Mouse (Mus musculus): ENCODE measurements around the gene Clrn3. TPM values are rescaled to one million over a fixed set of nuclear protein-coding genes. Genes with fewer than 3 reads are reported as not detected.

Clrn3 gene
- polyA plus RNA-seq, 1 experiment from 2014 or later = 0.33 TPM

GRCm38 (mm10) chr7:135543033-135543432 is 14.6 kb upstream of the Clrn3 start:
- Histone ChIP-seq H3K27me3 (ENCODE audit: control insufficient read depth, insufficient read depth, low read length) (peaks cover 5% of the 10 kb centered on the region; the same call in 1 of the 2 replicates), H3K36me3 (ENCODE audit: control insufficient read depth, insufficient read depth, low read length) (no peaks in the 10 kb centered on the region), H3K9ac (replicated peaks; ENCODE audit: low read depth, low read length) (no peak overlapping the region), H3K27ac (ENCODE audit: low read length) (no peak overlapping the region), H3K4me3 (ENCODE audit: low read depth, low read length) (no peak overlapping the region), H3K4me2 (replicated peaks; ENCODE audit: low read depth, low read length) (no peak overlapping the region), H3K4me1 (ENCODE audit: control insufficient read depth, insufficient read depth, low read length) (0 out of 2 replicates have a peak, but pooled peaks cover 2% of the 10 kb centered on the region), H3K9me3 (ENCODE audit: control insufficient read depth, low read depth, low read length) (no peaks in the 10 kb centered on the region)
- WGBS = 75% methylated on average over 2 of the region's 3 CpGs
- ATAC-seq (ENCODE audit: insufficient number of reproducible peaks, insufficient read depth, low FRiP score, low read depth) = no peak

DNA sequence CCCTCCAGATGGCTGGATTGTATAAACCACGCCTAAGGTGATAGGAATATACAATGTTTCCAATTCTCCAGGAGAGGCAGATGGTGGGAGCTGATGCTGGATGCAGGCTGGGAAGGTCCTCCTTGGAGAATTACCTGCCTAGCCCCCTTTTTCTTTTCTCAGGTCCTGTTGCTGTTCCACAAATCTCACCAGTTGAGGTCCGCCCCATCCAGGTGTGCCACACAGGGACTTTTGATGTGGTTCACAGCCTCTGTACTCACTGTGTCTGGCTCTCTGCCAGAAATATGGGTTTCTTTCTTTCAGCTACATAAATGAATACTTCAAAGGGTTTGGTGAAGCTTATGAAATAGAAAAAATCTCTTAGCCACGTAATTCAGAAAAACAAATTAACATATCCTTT is 13.8 kb upstream of the Clrn3 start:
- Histone ChIP-seq H3K27me3 (ENCODE audit: control insufficient read depth, insufficient read depth, low read length) (peaks cover 5% of the 10 kb centered on the region; the same call in 1 of the 2 replicates), H3K4me2 (replicated peaks; ENCODE audit: low read depth, low read length) (no peak overlapping the region), H3K9ac (replicated peaks; ENCODE audit: low read depth, low read length) (no peak overlapping the region), H3K36me3 (ENCODE audit: control insufficient read depth, insufficient read depth, low read length) (no peaks in the 10 kb centered on the region), H3K27ac (ENCODE audit: low read length) (no peak overlapping the region), H3K4me3 (ENCODE audit: low read depth, low read length) (no peak overlapping the region), H3K9me3 (ENCODE audit: control insufficient read depth, low read depth, low read length) (no peaks in the 10 kb centered on the region), H3K4me1 (ENCODE audit: control insufficient read depth, insufficient read depth, low read length) (0 out of 2 replicates have a peak, but pooled peaks cover 2% of the 10 kb centered on the region)
- 73% methylated on average over 3 of the region's 3 CpGs for WGBS
- no peak for ATAC-seq (ENCODE audit: insufficient number of reproducible peaks, insufficient read depth, low FRiP score, low read depth)

DNA sequence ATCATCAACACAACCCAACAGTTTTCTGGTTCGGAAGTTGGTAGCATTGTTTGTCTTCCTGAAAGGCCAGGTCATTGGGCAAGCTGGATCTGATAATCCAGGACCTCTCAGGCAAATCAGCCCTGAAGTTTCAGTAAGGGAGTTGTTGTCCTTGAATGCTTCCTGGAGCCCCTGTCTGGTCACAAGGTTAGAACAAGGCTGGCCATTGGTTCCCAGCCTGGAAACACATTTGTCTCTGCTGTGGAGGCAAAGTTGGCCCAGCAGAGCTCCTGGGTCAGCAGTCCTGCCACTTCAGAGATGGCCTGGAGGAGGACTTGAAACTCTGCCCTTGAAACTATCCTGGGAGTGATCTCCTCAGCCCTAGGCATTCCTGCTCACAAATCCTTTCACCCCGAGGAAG is 11.0 kb upstream of the Clrn3 start:
- Histone ChIP-seq H3K4me2 (replicated peaks; ENCODE audit: low read depth, low read length) (no peak overlapping the region), H3K4me3 (ENCODE audit: low read depth, low read length) (no peak overlapping the region), H3K36me3 (ENCODE audit: control insufficient read depth, insufficient read depth, low read length) (no peaks in the 10 kb centered on the region), H3K4me1 (ENCODE audit: control insufficient read depth, insufficient read depth, low read length) (no peaks in the 10 kb centered on the region), H3K9me3 (ENCODE audit: control insufficient read depth, low read depth, low read length) (no peaks in the 10 kb centered on the region), H3K27ac (ENCODE audit: low read length) (no peak overlapping the region), H3K27me3 (ENCODE audit: control insufficient read depth, insufficient read depth, low read length) (peaks cover 5% of the 10 kb centered on the region; the same call in 1 of the 2 replicates), H3K9ac (replicated peaks; ENCODE audit: low read depth, low read length) (no peak overlapping the region)
- WGBS = 73% methylated on average over 2 of the region's 2 CpGs
- ATAC-seq (ENCODE audit: insufficient number of reproducible peaks, insufficient read depth, low FRiP score, low read depth) = no peak

- no peaks in the 10 kb centered on the region for H3K9me3 ChIP-seq (ENCODE audit: control insufficient read depth, low read depth, low read length)
- H3K4me1 ChIP-seq (ENCODE audit: control insufficient read depth, insufficient read depth, low read length) = no peaks in the 10 kb centered on the region
- 1% methylated on average over 71 of the region's 71 CpGs for WGBS
- no peak overlapping the region for H3K27ac ChIP-seq (ENCODE audit: low read length)
- ATAC-seq (ENCODE audit: insufficient number of reproducible peaks, insufficient read depth, low FRiP score, low read depth) = peak; percentile 44
- H3K27me3 ChIP-seq (ENCODE audit: control insufficient read depth, insufficient read depth, low read length) = peaks cover 5% of the 10 kb centered on the region; the same call in 1 of the 2 replicates
- no peaks in the 10 kb centered on the region for H3K36me3 ChIP-seq (ENCODE audit: control insufficient read depth, insufficient read depth, low read length)
- H3K4me2 ChIP-seq (replicated peaks; ENCODE audit: low read depth, low read length) = peak overlapping the region; percentile 99
- no peak overlapping the region; the same call in 1 of the 2 replicates for H3K9ac ChIP-seq (replicated peaks; ENCODE audit: low read depth, low read length)
- peak overlapping the region; percentile 63 for H3K4me3 ChIP-seq (ENCODE audit: low read depth, low read length)
These were observed 9.7 kb upstream of the Clrn3 start for GRCm38 (mm10) chr7:135537948-135538741.

- ATAC-seq (ENCODE audit: insufficient number of reproducible peaks, insufficient read depth, low FRiP score, low read depth) = peak; percentile 94
- H3K9me3 ChIP-seq (ENCODE audit: control insufficient read depth, low read depth, low read length) = no peaks in the 10 kb centered on the region
- H3K4me3 ChIP-seq (ENCODE audit: low read depth, low read length) = peak within 1 kb of the TSS; percentile 63
- no peaks in the 10 kb centered on the region for H3K36me3 ChIP-seq (ENCODE audit: control insufficient read depth, insufficient read depth, low read length)
- no peak within 1 kb of the TSS for H3K27ac ChIP-seq (ENCODE audit: low read length)
- 5% methylated on average over 28 of the region's 28 CpGs for WGBS
- peak within 1 kb of the TSS; percentile 99 for H3K4me2 ChIP-seq (replicated peaks; ENCODE audit: low read depth, low read length)
- no peak within 1 kb of the TSS; the same call in 1 of the 2 replicates for H3K9ac ChIP-seq (replicated peaks; ENCODE audit: low read depth, low read length)
- no peaks in the 10 kb centered on the region for H3K4me1 ChIP-seq (ENCODE audit: control insufficient read depth, insufficient read depth, low read length)
- H3K27me3 ChIP-seq (ENCODE audit: control insufficient read depth, insufficient read depth, low read length) = peaks cover 5% of the 10 kb centered on the region; the same call in 1 of the 2 replicates
These were observed 9.0 kb upstream of the Clrn3 start, which contains the start of gene Ptpre for GRCm38 (mm10) chr7:135537341-135537901. Ptpre (plus strand) TSS chr7:135537481.

DNA sequence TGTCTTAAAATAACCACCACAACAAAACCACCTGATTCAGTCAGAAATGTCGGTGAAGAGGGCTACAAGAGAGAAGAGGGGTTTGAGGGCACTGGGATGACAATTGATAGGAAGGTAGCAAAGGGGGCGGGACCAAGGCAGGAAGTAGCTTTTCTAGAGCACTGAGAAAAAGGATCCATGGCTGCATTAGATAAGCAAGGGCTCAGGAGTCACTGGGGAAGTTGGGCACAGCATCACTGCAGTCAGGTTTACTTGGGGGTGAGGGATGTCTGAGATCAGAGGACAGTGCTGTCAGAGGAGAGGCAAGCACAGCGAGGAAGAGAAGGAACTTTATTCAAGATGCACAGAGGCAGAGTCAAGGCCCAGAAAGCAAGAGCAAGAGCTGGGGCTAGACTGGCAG is 7.5 kb upstream of the Clrn3 start:
- no peak overlapping the region for H3K27ac ChIP-seq (ENCODE audit: low read length)
- H3K36me3 ChIP-seq (ENCODE audit: control insufficient read depth, insufficient read depth, low read length) = no peaks in the 10 kb centered on the region
- no peaks in the 10 kb centered on the region for H3K9me3 ChIP-seq (ENCODE audit: control insufficient read depth, low read depth, low read length)
- no peak overlapping the region for H3K9ac ChIP-seq (replicated peaks; ENCODE audit: low read depth, low read length)
- H3K4me1 ChIP-seq (ENCODE audit: control insufficient read depth, insufficient read depth, low read length) = no peaks in the 10 kb centered on the region
- ATAC-seq (ENCODE audit: insufficient number of reproducible peaks, insufficient read depth, low FRiP score, low read depth) = no peak
- WGBS = 79% methylated on average over 3 of the region's 3 CpGs
- H3K4me2 ChIP-seq (replicated peaks; ENCODE audit: low read depth, low read length) = no peak overlapping the region
- no peak overlapping the region for H3K4me3 ChIP-seq (ENCODE audit: low read depth, low read length)
- H3K27me3 ChIP-seq (ENCODE audit: control insufficient read depth, insufficient read depth, low read length) = peaks cover 5% of the 10 kb centered on the region; the same call in 1 of the 2 replicates

DNA sequence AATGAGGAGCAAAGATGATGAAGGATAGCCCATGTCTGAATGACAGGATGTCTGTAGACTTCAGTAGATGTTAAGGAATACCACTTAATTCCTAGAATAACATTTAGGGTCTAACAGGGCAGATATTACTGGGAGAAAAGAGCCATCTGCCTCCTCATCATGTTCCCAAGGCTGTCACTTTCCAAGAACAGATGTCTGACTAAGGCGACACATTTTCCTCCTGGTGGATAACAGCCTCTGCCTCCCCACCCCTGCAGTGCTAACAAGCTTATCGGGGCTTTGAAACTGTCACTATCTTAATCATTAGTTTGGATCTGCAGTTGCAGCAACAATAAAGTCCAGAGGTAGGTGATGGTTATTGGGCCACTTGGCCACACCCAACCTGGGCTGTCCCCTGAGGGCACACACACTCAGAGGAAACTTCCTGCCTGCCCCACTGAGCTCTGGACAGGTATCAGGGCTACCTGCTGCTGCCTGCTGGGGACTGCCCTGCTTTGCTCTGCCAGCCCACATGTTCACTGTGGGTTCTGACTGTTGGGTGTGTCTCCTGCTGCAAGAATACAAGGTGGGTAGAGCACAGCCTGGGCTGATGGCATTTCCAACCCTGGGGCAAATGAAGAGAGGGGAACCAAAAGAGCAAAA is 6.2 kb upstream of the Clrn3 start:
- H3K36me3 ChIP-seq (ENCODE audit: control insufficient read depth, insufficient read depth, low read length) = no peaks in the 10 kb centered on the region
- H3K9ac ChIP-seq (replicated peaks; ENCODE audit: low read depth, low read length) = no peak overlapping the region
- peaks cover 5% of the 10 kb centered on the region; the same call in 1 of the 2 replicates for H3K27me3 ChIP-seq (ENCODE audit: control insufficient read depth, insufficient read depth, low read length)
- H3K4me3 ChIP-seq (ENCODE audit: low read depth, low read length) = no peak overlapping the region
- no peak overlapping the region for H3K4me2 ChIP-seq (replicated peaks; ENCODE audit: low read depth, low read length)
- 45% methylated on average over 2 of the region's 2 CpGs for WGBS
- H3K4me1 ChIP-seq (ENCODE audit: control insufficient read depth, insufficient read depth, low read length) = no peaks in the 10 kb centered on the region
- H3K27ac ChIP-seq (ENCODE audit: low read length) = no peak overlapping the region
- no peaks in the 10 kb centered on the region for H3K9me3 ChIP-seq (ENCODE audit: control insufficient read depth, low read depth, low read length)
- no peak for ATAC-seq (ENCODE audit: insufficient number of reproducible peaks, insufficient read depth, low FRiP score, low read depth)

DNA sequence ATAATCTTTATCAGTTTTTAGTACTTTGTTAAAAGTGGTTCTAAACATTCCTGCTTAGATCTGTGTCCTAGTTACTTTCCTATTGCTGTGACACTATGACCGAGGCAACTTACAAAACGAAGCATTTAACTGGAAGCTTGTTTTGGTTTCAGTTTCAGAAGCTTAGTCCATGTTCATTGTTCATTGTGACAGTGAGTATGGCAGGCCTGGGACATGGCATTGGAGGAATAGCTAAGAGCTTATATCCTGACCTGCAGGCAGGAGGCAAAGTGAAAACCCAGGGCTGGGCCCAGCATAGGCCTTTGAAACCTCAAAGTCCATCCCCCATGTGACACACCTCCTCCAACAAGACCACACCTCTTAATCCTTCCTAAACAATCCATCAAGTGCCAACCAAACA is 614 bp upstream of the Clrn3 start:
- no peaks in the 10 kb centered on the region for H3K9me3 ChIP-seq (ENCODE audit: control insufficient read depth, low read depth, low read length)
- 84% methylated on average over 2 of the region's 2 CpGs for whole genome bisulfite sequencing
- H3K4me2 ChIP-seq (replicated peaks; ENCODE audit: low read depth, low read length) = no peak overlapping the region
- ATAC-seq (ENCODE audit: insufficient number of reproducible peaks, insufficient read depth, low FRiP score, low read depth) = no peak
- H3K27ac ChIP-seq (ENCODE audit: low read length) = no peak overlapping the region
- H3K36me3 ChIP-seq (ENCODE audit: control insufficient read depth, insufficient read depth, low read length) = no peaks in the 10 kb centered on the region
- no peaks in the 10 kb centered on the region for H3K4me1 ChIP-seq (ENCODE audit: control insufficient read depth, insufficient read depth, low read length)
- H3K9ac ChIP-seq (replicated peaks; ENCODE audit: low read depth, low read length) = no peak overlapping the region
- no peak overlapping the region for H3K4me3 ChIP-seq (ENCODE audit: low read depth, low read length)
- no peaks in the 10 kb centered on the region for H3K27me3 ChIP-seq (ENCODE audit: control insufficient read depth, insufficient read depth, low read length)

Data from stomach, embryonic 14.5 days (tissue).